Mouse (Mus musculus) bone marrow, adult 2 months (tissue): ENCODE measurements at regions not wholly inside any gene's neighbourhood (a gene's known extent, or its start where the extent isn't known, plus 50 kb on each side); places are given as distances from the start of the nearest gene placed in this dataset.
"Not testable (repeated sequence)": the region's sequence is repeated elsewhere in the genome, so short reads cannot be mapped to it uniquely, and the experiment has no call there.

Experiments used
- CTCF ChIP-seq: fragments of 200-500 bp; IDR thresholded peaks from 2 replicates; pipeline ENCODE4 v1.5.1; 2011; ENCODE audit warnings: low read length, control low read depth; ENCODE audit not compliant: control insufficient read depth, insufficient read depth
- POLR2A ChIP-seq: fragments of 200-500 bp; IDR thresholded peaks from 2 replicates; pipeline ENCODE4 v1.6.1; 2011; ENCODE audit warnings: low read depth, mild to moderate bottlenecking, control low read depth, low read length, borderline replicate concordance; ENCODE audit not compliant: control insufficient read depth

GRCm38 (mm10) chr7:36172511-36172910, 369.7 kb upstream of the Zfp507 start:
- TF ChIP-seq CTCF, POLR2A: not testable (repeated sequence)
